Mouse (Mus musculus) layer of hippocampus, adult 2 months (tissue): ENCODE data around the gene Tnnc2. TPM values are rescaled to one million over a fixed set of nuclear protein-coding genes. Genes with fewer than 3 reads are reported as not detected.

ENCODE experiments used
- DNase-seq, 2 experiments: peaks; one replicate each; pipeline ENCODE4 v3.0.0; 2022; ENCODE audit warnings: low spot score in 2 of 2
- H3K27ac ChIP-seq: fragments of 200-600 bp; 2 replicates; pipeline ENCODE4 v1.8.1; 2022
- H3K4me3 ChIP-seq: fragments of 200-600 bp; 2 replicates; pipeline ENCODE4 v1.8.1; 2022; ENCODE audit warnings: mild to moderate bottlenecking
- CTCF ChIP-seq: fragments of 200-600 bp; conservative IDR thresholded peaks from 2 replicates; pipeline ENCODE4 v1.8.1; 2022; ENCODE audit warnings: antibody characterized with exemption, mild to moderate bottlenecking, moderate library complexity
- total RNA-seq, 2 experiments: library from RNA; stranded (reverse); gene quantifications; 2 replicates each; pipeline ENCODE4 v1.2.3; 2021

The Tnnc2 gene
- total RNA-seq, 2 experiments from 2014 or later: not detected

DNA sequence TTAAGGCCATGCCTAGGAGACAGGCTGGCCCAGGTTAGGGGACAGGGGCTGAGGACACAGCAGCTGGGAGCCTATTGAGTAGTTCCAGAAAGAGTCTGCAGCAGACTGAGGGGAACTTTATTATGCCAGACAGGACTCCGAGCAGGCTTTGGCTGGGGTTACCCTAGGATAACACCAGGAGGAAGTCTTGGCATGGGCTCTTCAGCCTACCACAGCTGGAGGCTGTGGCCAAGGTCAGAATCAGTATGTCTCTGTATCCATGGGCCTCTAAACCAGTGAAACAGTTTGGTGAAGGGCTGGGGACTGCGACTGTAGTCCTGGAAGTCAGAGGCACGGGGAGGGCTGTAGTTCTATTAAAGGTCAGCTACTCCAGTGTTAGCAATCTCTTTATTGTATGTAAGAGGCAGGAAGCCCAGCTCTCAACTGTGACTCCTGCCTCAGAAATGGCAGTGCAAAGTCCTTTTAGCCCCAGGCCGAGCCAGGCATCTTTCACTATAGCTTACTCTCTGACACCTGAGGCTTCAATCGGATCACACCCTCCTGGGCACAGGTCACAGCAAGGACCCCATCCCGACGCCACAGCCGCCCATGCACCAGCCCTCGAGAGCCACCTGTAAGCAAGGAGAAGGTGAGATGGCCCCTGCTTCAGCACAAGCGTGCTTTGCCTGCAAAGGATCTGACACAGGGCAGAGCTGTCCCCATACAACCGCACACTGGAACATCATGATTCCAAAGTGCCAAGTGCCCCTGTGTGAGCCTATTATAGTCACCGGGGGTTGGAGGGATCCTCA is 12.8 kb upstream of the Tnnc2 start:
- TF ChIP-seq CTCF: no peak
- DNase-seq: no peak
- Histone ChIP-seq H3K27ac (no peak overlapping the region), H3K4me3 (no peak overlapping the region)

DNA sequence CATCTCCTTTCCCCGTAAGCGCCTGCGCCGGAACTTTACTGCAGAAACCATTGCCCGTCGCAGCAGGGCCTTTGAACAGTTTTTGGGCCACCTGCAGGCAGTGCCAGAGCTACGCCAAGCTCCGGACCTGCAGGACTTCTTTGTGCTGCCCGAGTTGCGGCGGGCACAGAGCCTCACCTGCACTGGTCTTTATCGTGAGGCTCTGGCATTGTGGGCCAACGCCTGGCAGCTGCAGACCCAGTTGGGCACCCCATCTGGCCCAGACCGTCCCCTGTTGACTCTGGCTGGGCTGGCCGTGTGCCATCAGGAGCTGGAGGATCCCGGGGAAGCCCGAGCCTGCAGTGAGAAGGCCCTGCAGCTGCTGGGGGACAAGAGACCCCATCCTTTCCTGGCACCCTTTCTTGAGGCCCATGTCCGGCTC is 12.1 kb upstream of the Tnnc2 start:
- H3K27ac ChIP-seq: no peak overlapping the region
- TF ChIP-seq CTCF: no peak
- no peak for DNase-seq

DNA sequence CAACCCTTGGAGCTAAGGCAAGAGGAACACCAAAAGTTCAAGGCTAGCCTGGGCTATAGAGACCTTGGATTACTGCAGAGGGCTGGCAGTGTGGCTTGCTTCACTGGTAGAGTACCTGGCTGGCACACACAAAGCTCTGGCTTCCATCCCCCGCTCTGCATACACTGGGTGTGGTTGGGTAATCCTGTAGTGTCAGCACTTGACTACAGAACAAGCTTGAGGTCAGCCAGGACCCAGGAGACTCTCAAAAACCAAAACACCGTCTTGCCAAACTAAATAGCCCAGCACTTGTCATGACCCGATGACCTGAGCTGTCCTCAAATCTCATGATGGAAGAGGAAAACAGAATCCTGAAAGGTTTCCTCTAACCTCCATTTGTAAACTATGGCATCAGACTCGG is 10.7 kb upstream of the Tnnc2 start:
- Histone ChIP-seq H3K27ac (no peak overlapping the region), H3K4me3 (no peak overlapping the region)
- DNase-seq: no peak
- TF ChIP-seq CTCF: no peak

More for the DNA sequence above, 12.1 kb upstream of the Tnnc2 start:
- no peak overlapping the region for H3K4me3 ChIP-seq

DNA sequence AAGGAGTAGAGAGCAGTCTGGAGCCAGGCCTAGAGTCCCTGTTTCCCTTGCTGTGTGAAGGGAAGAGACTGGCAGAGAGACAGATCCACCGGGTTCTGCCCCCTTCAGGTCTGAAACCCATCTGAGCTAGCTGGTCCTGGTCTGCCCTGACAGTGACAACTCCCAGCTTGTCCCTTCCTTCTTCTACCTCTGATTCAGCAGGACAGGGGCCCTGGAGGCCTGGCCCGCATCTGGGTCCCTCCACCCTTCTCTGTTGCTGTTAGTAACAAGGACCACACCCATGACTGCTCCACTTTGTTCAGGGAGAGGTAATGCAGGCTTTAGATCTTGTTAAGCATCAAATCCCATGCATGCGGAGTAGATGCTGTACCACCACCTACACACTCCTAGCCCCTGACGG is 8.6 kb upstream of the Tnnc2 start:
- no peak for DNase-seq
- H3K27ac ChIP-seq: no peak overlapping the region
- no peak overlapping the region for H3K4me3 ChIP-seq
- TF ChIP-seq CTCF: no peak

DNA sequence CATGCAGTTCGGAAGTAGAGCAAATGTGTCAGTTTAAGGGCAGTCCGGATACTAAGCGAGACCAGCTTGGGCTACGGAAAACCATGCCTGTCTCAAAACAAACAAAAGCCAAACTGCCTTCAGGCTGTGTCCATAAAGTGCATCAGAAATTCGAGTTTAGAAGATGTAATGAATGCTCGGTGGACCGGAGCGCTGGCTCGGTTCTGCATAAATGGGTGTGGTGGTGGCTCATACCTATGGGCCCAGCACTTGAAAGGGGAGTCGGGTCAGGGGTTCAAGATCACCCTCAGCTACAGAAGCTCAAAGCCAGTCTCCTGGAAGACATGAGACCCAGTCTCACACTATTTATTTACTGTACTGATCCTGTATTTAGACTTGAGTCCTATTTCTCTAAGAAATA is 8.0 kb upstream of the Tnnc2 start:
- Histone ChIP-seq H3K4me3 (peak overlapping the region; percentile 20; the same call in 1 of the 2 replicates), H3K27ac (peak overlapping the region; percentile 97; the same call in 1 of the 2 replicates)
- DNase-seq: no peak
- no peak for TF ChIP-seq CTCF

DNA sequence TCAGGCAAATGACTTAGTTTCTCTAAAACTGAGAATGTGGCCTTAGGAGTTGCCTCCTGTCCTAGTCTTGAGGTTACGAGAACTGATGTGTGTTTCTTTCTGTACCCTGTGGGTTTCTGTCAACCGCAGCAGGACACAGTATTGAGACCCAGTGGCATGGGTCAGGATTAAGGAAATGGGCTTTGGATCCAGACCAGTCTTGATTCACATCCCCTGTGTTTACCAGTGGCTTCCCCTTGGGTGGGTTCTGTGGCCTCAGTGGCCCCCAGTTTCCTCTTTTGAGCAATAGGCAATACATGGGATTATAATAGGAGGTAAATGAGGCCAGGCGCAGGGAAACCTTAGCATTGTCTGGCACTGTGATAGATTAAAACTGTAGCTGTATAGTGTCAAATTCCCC is 7.3 kb upstream of the Tnnc2 start:
- Histone ChIP-seq H3K4me3 (peak overlapping the region; percentile 91), H3K27ac (peak overlapping the region; percentile 97)
- TF ChIP-seq CTCF: no peak
- no peak for DNase-seq

DNA sequence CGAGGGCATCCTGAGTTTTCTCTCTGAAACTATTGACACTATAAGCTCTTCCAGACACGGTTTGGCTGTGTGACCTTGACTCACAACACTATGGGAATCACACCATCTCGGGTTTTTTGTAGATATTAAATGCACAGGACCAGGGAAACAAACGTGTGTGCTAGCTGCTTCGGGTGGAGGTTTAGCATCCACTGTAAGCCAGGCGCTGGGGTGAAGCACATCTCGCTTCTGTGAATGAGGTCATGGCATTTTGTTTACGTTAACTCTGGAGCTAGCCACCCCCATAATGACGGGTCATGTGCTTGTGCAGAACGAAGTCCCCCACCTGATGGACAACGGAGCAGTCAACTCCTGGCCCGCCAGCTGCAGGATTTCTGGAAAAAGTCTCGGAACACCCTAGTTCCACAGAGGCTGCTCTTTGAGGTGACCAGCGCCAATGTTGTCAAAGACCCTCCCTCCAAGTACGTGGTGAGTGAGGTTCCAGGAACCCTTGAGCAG is 6.7 kb upstream of the Tnnc2 start:
- no peak for DNase-seq
- peak overlapping the region; percentile 97 for H3K27ac ChIP-seq
- H3K4me3 ChIP-seq: peak overlapping the region; percentile 91
- no peak for TF ChIP-seq CTCF

DNA sequence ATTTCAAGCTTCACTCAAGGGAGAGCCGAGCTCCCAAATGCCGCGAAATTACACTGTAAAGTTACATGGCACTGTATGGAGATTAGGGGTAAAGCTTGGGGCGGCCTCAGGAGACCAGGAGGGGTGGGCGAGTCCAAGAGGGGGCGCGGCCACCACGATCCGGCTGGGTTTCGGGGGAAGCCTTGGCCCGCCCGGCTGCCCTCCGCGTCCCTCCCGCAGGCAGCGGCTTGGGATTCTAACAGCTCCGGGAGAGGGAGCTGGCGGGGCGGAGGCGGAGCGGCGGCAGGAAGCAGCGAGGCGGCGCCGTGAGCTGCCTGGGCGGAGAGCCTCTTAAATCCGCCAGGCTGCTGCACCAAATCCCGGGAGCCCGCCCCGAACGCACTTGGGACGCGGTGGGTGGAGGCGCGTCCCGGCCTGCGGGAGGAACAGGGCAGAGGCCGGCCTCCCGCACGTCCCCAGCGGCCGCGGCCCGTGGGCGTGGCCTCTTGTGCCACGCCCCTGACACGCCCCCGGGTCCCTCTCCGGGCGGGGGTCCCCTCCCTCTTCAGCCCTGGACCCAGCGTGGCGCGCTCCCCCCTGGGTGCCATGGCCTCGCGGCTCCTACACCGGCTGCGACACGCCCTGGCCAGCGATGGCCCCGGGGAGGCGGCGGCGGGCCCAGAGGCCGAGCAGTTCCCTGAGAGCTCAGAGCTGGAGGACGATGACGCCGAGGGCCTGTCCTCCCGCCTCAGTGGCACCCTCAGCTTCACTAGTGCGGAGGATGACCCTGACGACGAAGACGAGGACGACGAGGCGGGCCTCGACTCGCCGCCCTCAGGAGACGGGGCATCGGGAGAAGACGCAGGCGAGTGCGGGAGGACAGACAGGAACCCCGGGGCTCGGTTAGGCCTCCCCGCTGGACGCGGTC is 6.0 kb upstream of the Tnnc2 start, which contains the start of gene Snx21:
Gene Snx21, plus strand, starts transcription at position 343 of the 907 bp plus-strand sequence.
- peak; percentile 70 for TF ChIP-seq CTCF
- Histone ChIP-seq H3K27ac (peak within 1 kb of the TSS; percentile 97), H3K4me3 (peak within 1 kb of the TSS; percentile 91)
- peak; percentile 77 to 86 for DNase-seq

DNA sequence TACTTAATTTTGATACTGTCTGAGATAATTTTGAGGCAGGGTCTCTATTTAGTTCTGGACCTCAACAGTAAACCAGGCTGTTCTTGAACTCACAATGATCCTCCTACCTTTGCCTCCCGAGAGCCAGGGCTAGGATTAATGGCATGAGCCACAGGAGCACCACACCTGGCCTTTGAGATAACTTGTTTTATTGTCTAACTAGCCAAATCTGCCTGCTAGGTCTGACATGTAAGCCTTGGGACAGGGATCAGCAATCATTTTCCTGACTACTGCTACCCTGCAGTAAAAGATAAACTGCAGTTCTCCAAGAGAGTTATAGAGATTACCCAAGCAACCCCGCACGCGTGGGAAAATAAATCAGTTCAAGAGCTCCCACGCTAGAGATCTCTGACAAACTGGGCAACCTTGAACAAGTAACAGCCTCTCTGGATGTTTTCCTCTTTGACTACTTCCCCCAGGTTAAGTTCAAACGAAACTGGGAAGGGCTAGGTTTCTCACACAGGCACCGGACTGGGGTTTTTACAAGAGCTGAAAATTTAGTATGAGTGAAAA is 5.2 kb upstream of the Tnnc2 start:
- Histone ChIP-seq H3K27ac (peak overlapping the region; percentile 97), H3K4me3 (peak overlapping the region; percentile 91)
- no peak for DNase-seq
- TF ChIP-seq CTCF: no peak

DNA sequence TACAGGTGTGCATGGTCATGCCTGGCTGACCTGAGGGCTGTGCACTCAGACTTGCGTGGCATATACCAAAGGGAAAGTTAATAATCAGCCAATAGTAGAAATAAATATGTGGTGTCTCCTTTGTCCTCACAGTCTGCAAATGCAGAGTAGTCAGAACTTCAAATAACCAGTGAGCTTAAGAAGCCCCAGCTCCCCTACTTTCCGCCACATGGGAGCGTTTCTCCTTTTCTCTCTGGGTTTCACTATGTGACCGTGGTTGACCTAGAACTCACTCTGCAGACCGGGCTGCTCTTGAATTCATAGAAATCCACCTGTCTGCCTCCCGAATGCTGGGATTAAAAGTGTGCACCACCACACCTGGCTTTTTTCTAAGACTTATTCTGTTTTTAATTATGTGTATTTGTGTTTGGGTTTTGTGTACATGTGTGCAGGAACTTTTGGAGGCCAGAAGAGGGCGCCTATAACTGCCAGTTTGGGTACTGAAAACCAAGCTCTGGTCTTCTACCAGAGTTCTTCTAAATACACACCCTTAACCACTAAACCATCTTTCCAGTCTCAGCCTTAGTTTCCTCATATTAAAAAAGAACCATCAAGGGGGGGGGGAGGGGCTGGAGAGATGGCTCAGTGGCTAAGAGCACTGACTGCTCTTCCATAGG is 4.3 kb upstream of the Tnnc2 start:
- no peak for DNase-seq
- peak; percentile 65 for TF ChIP-seq CTCF
- Histone ChIP-seq H3K27ac (no peak overlapping the region), H3K4me3 (no peak overlapping the region)

DNA sequence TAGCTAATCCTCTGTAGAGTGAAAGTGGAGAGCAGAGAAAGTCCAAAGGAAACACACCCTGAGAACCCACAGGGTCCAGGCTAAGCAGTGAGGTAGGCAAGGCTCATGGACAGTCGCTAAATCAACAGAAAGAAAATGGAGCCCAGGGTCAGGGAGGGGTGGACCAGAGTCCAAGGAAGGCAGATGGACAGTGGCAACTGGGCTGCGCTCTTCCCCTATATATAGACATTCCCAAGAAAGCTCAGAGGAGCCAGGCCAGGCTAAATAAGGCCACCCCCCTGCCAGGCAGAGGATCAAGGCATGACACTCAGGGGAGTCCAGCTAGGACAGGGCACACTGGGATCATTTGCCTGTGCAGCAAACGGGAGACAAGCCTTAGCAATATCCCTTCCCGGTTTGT is 2.1 kb upstream of the Tnnc2 start:
- no peak overlapping the region for H3K27ac ChIP-seq
- no peak for TF ChIP-seq CTCF
- no peak for DNase-seq
- H3K4me3 ChIP-seq: no peak overlapping the region

DNA sequence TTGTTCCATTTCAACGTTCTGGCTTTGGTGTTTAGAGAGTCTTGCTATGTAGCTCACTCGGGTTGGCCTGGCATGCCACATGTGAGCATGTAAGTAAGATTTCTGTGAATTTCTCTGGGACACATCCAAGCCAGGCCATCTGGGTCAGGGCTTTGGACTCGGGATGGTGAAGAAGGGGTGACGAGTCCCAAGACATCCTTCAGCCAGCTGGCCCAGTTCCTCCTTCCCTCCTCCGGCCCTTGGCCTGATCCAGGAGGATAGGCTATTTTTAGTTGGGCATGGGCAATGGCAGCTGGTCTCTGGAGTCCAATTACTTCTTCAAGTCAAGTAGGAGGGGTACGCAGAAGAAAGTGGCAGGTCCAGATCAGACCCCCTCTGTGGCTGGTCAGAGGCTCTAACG is 958 bp downstream of the Tnnc2 start:
- H3K4me3 ChIP-seq: no peak overlapping the region
- TF ChIP-seq CTCF: no peak
- DNase-seq: no peak
- H3K27ac ChIP-seq: no peak overlapping the region

DNA sequence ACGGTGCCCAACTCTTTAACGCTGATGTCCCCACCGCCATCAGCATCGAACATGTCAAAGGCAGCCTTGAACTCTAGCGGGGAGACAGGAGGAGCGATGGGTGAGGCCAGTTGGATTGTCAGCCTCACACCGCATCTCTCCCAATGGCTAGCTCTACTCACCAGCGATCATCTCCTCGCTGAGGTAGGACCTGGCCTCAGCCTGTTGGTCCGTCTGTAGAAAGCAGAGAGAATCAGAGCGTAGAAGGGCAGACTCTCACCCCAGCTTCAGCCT is 1.8 kb downstream of the Tnnc2 start:
- no peak overlapping the region for H3K27ac ChIP-seq
- DNase-seq: no peak
- no peak overlapping the region for H3K4me3 ChIP-seq
- TF ChIP-seq CTCF: no peak
